Mouse (Mus musculus): ENCODE measurements around the gene Slc44a2. TPM values are rescaled to one million over a fixed set of nuclear protein-coding genes. Genes with fewer than 3 reads are reported as not detected.

Gene Slc44a2
- polyA plus RNA-seq, 1 experiment from 2014 or later = 71.0 TPM

DNA sequence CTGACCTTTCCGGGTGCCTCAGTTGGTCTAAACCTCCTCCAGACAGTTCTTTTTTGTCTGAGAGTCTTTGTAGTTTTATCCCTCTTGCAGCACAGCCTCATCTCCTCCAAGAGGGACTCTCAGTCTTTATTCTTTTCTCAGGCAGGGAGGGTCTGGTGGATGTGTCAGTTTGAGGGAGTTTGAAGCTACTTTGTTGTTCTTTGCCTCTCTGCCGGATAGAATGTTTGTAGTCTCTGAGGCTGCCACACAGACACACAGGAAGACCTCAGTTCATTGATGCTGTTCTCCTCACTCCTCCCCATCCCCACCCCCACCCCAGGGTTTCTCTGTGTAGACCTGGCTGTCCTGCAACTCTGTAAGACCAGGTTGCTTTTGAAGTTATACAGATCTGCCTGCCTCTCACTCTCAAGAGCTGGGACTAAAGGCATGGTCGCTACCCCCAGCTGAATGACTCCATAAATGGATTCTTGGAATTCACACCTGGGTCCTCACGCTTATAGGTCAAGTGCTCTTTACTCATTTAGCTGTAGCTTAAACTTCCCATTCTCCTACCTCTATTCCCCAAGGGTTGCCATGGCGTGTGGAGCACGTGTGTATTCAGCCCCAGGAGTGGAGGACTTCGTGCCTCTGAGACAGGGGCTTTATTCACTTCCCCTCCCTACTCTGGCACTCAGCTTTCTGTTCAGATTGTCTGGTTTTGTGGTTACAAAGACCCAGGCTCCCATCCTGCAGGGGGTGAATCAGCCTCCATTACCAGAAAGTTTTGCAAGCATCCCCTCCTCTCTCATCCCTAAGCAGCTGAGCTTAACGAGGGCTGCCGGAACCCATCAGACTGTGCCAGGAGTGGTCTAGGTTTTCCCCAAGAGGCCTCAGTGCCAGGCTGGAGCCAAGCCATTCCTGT is 11.9 kb downstream of the Slc44a2 start:
- H3K9ac ChIP-seq (ENCODE audit: low read length) = peak overlapping the region; percentile 20; the same call in 1 of the 2 replicates
- 35% methylated on average over 9 of the region's 9 CpGs for WGBS
- H3K4me3 ChIP-seq (ENCODE audit: low read depth, low read length) = no peak overlapping the region
- H3K9me3 ChIP-seq (ENCODE audit: control insufficient read depth, low read length) = no peaks in the 10 kb centered on the region
- H3K27ac ChIP-seq (ENCODE audit: low read depth, low read length) = no peak overlapping the region
- H3K4me2 ChIP-seq (ENCODE audit: low read depth, low read length, severe bottlenecking) = no peak overlapping the region
- no peaks in the 10 kb centered on the region for H3K4me1 ChIP-seq (replicated peaks; ENCODE audit: control insufficient read depth, insufficient read depth, low read length)
- DNase-seq (ENCODE audit: low spot score) (no peak), ATAC-seq (replicated peaks; ENCODE audit: low FRiP score) (no peak)
- H3K27me3 ChIP-seq (ENCODE audit: control insufficient read depth, insufficient read depth, low read length) = no peaks in the 10 kb centered on the region
- H3K36me3 ChIP-seq (ENCODE audit: control insufficient read depth, insufficient read depth, low read length) = no peaks in the 10 kb centered on the region

DNA sequence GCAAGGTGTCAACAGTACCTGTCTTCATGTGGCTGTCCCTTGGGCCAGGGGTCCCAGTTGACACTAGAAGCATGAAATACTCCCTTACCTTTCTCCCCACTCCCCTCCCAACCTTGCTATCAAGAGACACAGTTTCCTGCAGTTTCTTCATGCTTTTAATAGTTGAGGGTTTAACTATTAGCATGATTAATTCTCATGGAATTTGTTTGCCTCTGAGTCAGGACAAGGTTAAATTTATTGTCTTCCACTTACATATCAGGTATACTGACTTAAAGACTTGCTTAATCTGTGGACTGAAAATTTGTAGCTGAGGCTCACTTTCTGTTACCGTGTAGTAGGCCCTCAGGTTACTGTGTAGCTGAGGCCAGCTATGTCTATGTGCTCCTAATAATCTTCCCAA is 13.0 kb downstream of the Slc44a2 start:
- Histone ChIP-seq H3K9ac (ENCODE audit: low read length) (no peak overlapping the region), H3K4me1 (replicated peaks; ENCODE audit: control insufficient read depth, insufficient read depth, low read length) (no peaks in the 10 kb centered on the region), H3K4me3 (ENCODE audit: low read depth, low read length) (no peak overlapping the region), H3K27me3 (ENCODE audit: control insufficient read depth, insufficient read depth, low read length) (no peaks in the 10 kb centered on the region), H3K4me2 (ENCODE audit: low read depth, low read length, severe bottlenecking) (no peak overlapping the region), H3K36me3 (ENCODE audit: control insufficient read depth, insufficient read depth, low read length) (no peaks in the 10 kb centered on the region), H3K9me3 (ENCODE audit: control insufficient read depth, low read length) (no peaks in the 10 kb centered on the region), H3K27ac (ENCODE audit: low read depth, low read length) (no peak overlapping the region)
- DNase-seq (ENCODE audit: low spot score) (no peak), ATAC-seq (replicated peaks; ENCODE audit: low FRiP score) (no peak)
- WGBS = 100% methylated on average over 1 of the region's 1 CpGs

DNA sequence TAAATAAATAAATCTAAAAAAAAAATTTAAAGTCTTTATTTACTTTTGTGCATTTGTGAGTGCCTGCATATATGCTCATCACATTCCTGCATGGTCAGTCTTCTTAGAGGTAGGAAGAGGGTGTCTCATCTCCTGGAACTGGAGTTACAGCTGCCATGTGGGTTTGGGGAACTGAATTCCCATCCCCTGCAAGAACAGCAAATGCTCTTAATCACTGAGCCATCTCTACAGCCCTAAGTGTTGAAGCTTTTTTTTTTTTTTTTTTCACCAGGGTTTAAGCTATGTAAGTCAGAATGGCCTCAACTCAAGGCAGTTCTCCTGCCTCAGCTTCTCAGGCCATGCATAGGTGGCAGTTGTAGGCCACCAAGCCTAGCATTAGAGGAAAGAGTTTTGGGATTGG is 14.2 kb downstream of the Slc44a2 start:
- no peak overlapping the region for H3K4me3 ChIP-seq (ENCODE audit: low read depth, low read length)
- H3K9me3 ChIP-seq (ENCODE audit: control insufficient read depth, low read length) = no peaks in the 10 kb centered on the region
- H3K9ac ChIP-seq (ENCODE audit: low read length) = no peak overlapping the region
- no peaks in the 10 kb centered on the region for H3K36me3 ChIP-seq (ENCODE audit: control insufficient read depth, insufficient read depth, low read length)
- H3K4me1 ChIP-seq (replicated peaks; ENCODE audit: control insufficient read depth, insufficient read depth, low read length) = no peaks in the 10 kb centered on the region
- no peak for DNase-seq (ENCODE audit: low spot score)
- no peak for ATAC-seq (replicated peaks; ENCODE audit: low FRiP score)
- no peak overlapping the region for H3K27ac ChIP-seq (ENCODE audit: low read depth, low read length)
- H3K4me2 ChIP-seq (ENCODE audit: low read depth, low read length, severe bottlenecking) = no peak overlapping the region
- H3K27me3 ChIP-seq (ENCODE audit: control insufficient read depth, insufficient read depth, low read length) = no peaks in the 10 kb centered on the region

DNA sequence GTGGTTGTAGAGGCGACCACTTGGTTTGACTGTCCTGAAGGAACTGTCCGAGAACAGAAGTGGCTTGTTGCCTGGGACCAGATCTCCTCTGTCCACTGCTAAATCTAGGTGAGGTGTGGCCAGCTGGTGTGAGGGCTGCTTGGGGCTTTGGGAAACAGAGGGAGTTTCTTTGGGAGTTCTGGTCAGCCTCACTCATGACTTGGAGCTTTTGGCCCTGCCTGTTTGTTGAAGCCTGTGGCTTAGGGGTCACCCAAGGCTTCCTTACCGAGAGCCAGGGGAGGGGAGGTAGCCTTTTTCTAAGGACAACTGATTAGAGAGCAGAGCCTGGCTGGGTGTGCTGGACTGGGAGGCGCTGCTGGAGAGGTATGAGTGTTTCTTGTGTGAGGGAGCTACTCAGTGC is 14.9 kb downstream of the Slc44a2 start:
- no peaks in the 10 kb centered on the region for H3K27me3 ChIP-seq (ENCODE audit: control insufficient read depth, insufficient read depth, low read length)
- no peak overlapping the region for H3K27ac ChIP-seq (ENCODE audit: low read depth, low read length)
- DNase-seq (ENCODE audit: low spot score) (no peak), ATAC-seq (replicated peaks; ENCODE audit: low FRiP score) (no peak)
- H3K36me3 ChIP-seq (ENCODE audit: control insufficient read depth, insufficient read depth, low read length) = no peaks in the 10 kb centered on the region
- H3K9ac ChIP-seq (ENCODE audit: low read length) = no peak overlapping the region
- WGBS = 80% methylated on average over 4 of the region's 4 CpGs
- H3K4me2 ChIP-seq (ENCODE audit: low read depth, low read length, severe bottlenecking) = no peak overlapping the region
- H3K9me3 ChIP-seq (ENCODE audit: control insufficient read depth, low read length) = no peaks in the 10 kb centered on the region
- H3K4me1 ChIP-seq (replicated peaks; ENCODE audit: control insufficient read depth, insufficient read depth, low read length) = no peaks in the 10 kb centered on the region
- no peak overlapping the region for H3K4me3 ChIP-seq (ENCODE audit: low read depth, low read length)

DNA sequence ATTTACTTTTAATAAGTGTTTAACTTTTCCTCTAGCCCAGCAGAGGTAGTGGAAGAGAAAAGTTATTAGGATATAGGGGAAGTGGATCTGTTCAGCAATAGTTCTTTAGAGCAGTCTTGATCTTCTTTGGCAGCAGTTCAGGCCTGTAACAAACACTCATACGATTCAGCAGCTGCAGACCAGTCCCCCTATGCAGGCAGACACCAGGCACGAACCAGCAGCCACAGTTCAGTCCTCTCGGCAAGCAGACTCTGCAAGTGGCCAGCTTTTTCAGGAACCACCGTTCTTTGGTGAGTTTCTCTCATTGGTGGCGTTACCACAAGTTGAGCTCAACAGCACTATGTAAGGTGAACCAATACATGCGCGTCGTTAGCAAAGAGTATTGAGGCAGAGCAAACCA is 16.0 kb downstream of the Slc44a2 start:
- ATAC-seq (replicated peaks; ENCODE audit: low FRiP score) (no peak), DNase-seq (ENCODE audit: low spot score) (no peak)
- Histone ChIP-seq H3K9me3 (ENCODE audit: control insufficient read depth, low read length) (no peaks in the 10 kb centered on the region), H3K27ac (ENCODE audit: low read depth, low read length) (no peak overlapping the region), H3K27me3 (ENCODE audit: control insufficient read depth, insufficient read depth, low read length) (no peaks in the 10 kb centered on the region), H3K36me3 (ENCODE audit: control insufficient read depth, insufficient read depth, low read length) (no peaks in the 10 kb centered on the region), H3K9ac (ENCODE audit: low read length) (no peak overlapping the region), H3K4me3 (ENCODE audit: low read depth, low read length) (no peak overlapping the region), H3K4me2 (ENCODE audit: low read depth, low read length, severe bottlenecking) (no peak overlapping the region), H3K4me1 (replicated peaks; ENCODE audit: control insufficient read depth, insufficient read depth, low read length) (no peaks in the 10 kb centered on the region)
- 85% methylated on average over 8 of the region's 8 CpGs for WGBS

DNA sequence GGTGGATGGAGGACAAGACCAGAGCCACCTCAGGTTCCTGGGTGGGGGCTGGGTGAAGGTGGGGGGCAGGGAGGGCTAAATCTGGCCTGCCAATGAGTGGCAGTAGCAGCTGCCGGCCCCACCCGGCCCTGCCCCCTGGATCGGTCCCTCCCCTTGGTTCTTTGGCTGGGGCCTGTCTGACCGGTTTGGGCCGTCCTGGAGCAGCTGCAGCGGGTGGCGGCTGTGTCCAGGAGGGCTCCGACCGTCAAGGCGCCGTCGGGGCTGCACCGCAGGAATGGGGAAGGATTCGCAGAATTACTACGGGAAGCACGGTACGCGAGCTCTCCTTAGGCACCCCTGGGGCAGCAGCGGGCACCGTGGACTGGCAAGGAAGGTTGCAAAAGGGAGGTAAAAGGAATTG is 17.2 kb downstream of the Slc44a2 start:
- Histone ChIP-seq H3K4me3 (ENCODE audit: low read depth, low read length) (no peak overlapping the region), H3K9ac (ENCODE audit: low read length) (no peak overlapping the region), H3K27me3 (ENCODE audit: control insufficient read depth, insufficient read depth, low read length) (no peaks in the 10 kb centered on the region), H3K4me2 (ENCODE audit: low read depth, low read length, severe bottlenecking) (no peak overlapping the region), H3K9me3 (ENCODE audit: control insufficient read depth, low read length) (no peaks in the 10 kb centered on the region), H3K27ac (ENCODE audit: low read depth, low read length) (no peak overlapping the region), H3K36me3 (ENCODE audit: control insufficient read depth, insufficient read depth, low read length) (no peaks in the 10 kb centered on the region), H3K4me1 (replicated peaks; ENCODE audit: control insufficient read depth, insufficient read depth, low read length) (no peaks in the 10 kb centered on the region)
- DNase-seq (ENCODE audit: low spot score) = no peak
- WGBS = 14% methylated on average over 19 of the region's 20 CpGs
- no peak for ATAC-seq (replicated peaks; ENCODE audit: low FRiP score)

DNA sequence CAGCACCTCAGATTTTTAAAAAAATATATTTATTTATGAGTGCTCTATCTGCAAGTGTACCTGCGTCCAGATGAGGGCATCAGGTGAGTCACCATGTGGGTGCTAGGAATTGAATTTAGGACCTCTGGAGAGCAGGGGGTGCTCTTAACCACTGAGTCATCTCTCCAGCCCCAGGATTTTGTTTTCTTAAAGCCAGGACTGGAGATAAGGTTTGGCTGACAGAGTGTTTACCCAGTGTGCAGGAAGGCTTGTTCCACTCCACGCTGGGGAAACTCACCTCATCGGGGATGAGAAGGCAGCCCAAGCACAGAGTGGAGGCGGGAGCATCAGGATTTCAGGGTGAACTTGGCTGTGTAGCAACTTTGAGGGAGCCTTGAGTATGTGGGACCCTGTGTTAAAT is 19.9 kb downstream of the Slc44a2 start:
- WGBS = 85% methylated on average over 4 of the region's 4 CpGs
- Histone ChIP-seq H3K27ac (ENCODE audit: low read depth, low read length) (no peak overlapping the region), H3K36me3 (ENCODE audit: control insufficient read depth, insufficient read depth, low read length) (no peaks in the 10 kb centered on the region), H3K9me3 (ENCODE audit: control insufficient read depth, low read length) (no peaks in the 10 kb centered on the region), H3K4me1 (replicated peaks; ENCODE audit: control insufficient read depth, insufficient read depth, low read length) (no peaks in the 10 kb centered on the region), H3K4me3 (ENCODE audit: low read depth, low read length) (no peak overlapping the region), H3K27me3 (ENCODE audit: control insufficient read depth, insufficient read depth, low read length) (no peaks in the 10 kb centered on the region), H3K4me2 (ENCODE audit: low read depth, low read length, severe bottlenecking) (no peak overlapping the region), H3K9ac (ENCODE audit: low read length) (no peak overlapping the region)
- no peak for ATAC-seq (replicated peaks; ENCODE audit: low FRiP score)
- no peak for DNase-seq (ENCODE audit: low spot score)

DNA sequence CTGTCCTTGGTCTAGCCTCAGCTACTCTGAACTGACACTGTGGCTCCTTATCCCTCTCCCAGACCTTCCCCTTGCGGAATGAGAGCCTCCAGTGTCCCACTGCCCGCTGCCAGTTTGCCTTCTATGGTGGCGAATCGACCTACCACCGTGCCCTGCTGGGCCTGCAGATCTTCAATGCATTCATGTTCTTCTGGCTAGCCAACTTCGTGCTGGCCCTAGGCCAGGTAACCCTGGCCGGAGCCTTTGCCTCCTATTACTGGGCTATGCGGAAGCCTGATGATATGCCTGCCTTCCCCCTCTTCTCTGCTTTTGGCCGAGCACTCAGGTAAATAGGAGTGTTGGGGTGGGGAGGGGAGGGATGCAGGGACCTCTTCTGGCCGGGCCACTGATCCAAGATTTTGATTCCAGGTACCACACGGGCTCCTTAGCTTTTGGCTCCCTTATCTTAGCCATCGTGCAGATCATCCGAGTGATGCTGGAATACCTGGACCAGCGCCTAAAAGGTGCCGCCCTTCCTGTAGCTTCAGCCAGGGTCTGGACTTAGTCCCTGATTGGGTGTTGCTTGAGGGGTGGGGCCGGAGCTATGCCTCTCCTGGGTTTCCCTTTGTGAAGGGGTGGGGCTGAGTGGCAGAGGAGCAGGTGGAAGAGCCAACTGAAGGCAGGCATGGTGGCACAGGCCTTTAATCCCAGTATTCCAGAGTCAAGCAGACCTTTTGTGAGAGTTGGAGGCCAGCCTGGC is 26.3 kb downstream of the Slc44a2 start:
- Histone ChIP-seq H3K27ac (ENCODE audit: low read depth, low read length) (no peak overlapping the region), H3K4me2 (ENCODE audit: low read depth, low read length, severe bottlenecking) (no peak overlapping the region), H3K36me3 (ENCODE audit: control insufficient read depth, insufficient read depth, low read length) (no peaks in the 10 kb centered on the region; the same call in none of the 2 replicates), H3K27me3 (ENCODE audit: control insufficient read depth, insufficient read depth, low read length) (no peaks in the 10 kb centered on the region), H3K4me1 (replicated peaks; ENCODE audit: control insufficient read depth, insufficient read depth, low read length) (no peaks in the 10 kb centered on the region), H3K9me3 (ENCODE audit: control insufficient read depth, low read length) (no peaks in the 10 kb centered on the region), H3K9ac (ENCODE audit: low read length) (no peak overlapping the region), H3K4me3 (ENCODE audit: low read depth, low read length) (no peak overlapping the region)
- ATAC-seq (replicated peaks; ENCODE audit: low FRiP score) = no peak
- no peak for DNase-seq (ENCODE audit: low spot score)
- 70% methylated on average over 16 of the region's 16 CpGs for WGBS
